Mouse (Mus musculus) embryonic facial prominence, embryonic 14.5 days (tissue): ENCODE results near the gene Fam19a3. TPM values are rescaled to one million over a fixed set of nuclear protein-coding genes. Genes with fewer than 3 reads are reported as not detected.
"Not testable (repeated sequence)": the region's sequence is repeated elsewhere in the genome, so short reads cannot be mapped to it uniquely, and the experiment has no call there.

Experiments used
- ATAC-seq: fragments of 200-750 bp; cut with Nextera tagmentation; 2 replicates; pipeline ENCODE4 v1.8.0; 2017; ENCODE audit warnings: low read depth, moderate number of reproducible peaks, moderate TSS enrichment
- DNase-seq: peaks from one replicate; pipeline ENCODE4 v3.0.0-alpha.2; 2015; ENCODE audit warnings: low spot score
- H3K27ac ChIP-seq: fragments of 300-500 bp; sonication (generic); replicated peaks from 2 replicates; pipeline ENCODE4 v1.5.1; 2014; ENCODE audit warnings: low read depth, mild to moderate bottlenecking, low read length, moderate library complexity
- H3K27me3 ChIP-seq: fragments of 300-500 bp; sonication (generic); replicated peaks from 2 replicates; pipeline ENCODE4 v1.6.1; 2014; ENCODE audit warnings: low read length; ENCODE audit not compliant: control insufficient read depth, insufficient read depth
- H3K36me3 ChIP-seq: fragments of 300-500 bp; sonication (generic); 2 replicates; pipeline ENCODE4 v1.6.1; 2014; ENCODE audit warnings: low read length, mixed read lengths; ENCODE audit not compliant: control insufficient read depth, insufficient read depth
- H3K4me1 ChIP-seq: fragments of 300-500 bp; sonication (generic); 2 replicates; pipeline ENCODE4 v1.6.1; 2014; ENCODE audit warnings: antibody characterized with exemption, low read length; ENCODE audit not compliant: control insufficient read depth, insufficient read depth
- H3K4me2 ChIP-seq: fragments of 300-500 bp; sonication (generic); 2 replicates; pipeline ENCODE4 v1.6.1; 2014; ENCODE audit warnings: low read depth, mild to moderate bottlenecking, low read length, moderate library complexity, mixed read lengths
- H3K4me3 ChIP-seq: fragments of 300-500 bp; sonication (generic); 2 replicates; pipeline ENCODE4 v1.5.1; 2014; ENCODE audit warnings: low read depth, mild to moderate bottlenecking, low read length
- H3K9ac ChIP-seq: fragments of 300-500 bp; sonication (generic); 2 replicates; pipeline ENCODE4 v1.6.1; 2014; ENCODE audit warnings: low read depth, mild to moderate bottlenecking, low read length, moderate library complexity, mixed read lengths
- H3K9me3 ChIP-seq: fragments of 300-500 bp; sonication (generic); 2 replicates; pipeline ENCODE4 v1.6.1; 2016; ENCODE audit warnings: low read length; ENCODE audit not compliant: control insufficient read depth
- WGBS: fragments of 180-500 bp; shearing (Covaris S2); extraction: QIAGEN DNeasy Blood & Tissue Kit; methylation state at CpG from one replicate; pipeline ENCODE4 v1.1.7; 2014; 5-methylcytosine and 5-hydroxymethylcytosine counted together
- polyA plus RNA-seq: library from polyadenylated mRNA; unstranded; fragments of >200 nt; fragmentation: Nextera tagmentation; extraction: Ambion mirVana; gene quantifications from 2 replicates; pipeline ENCODE4 v1.2.1, GENCODE M21; 2014

Gene Fam19a3
- polyA plus RNA-seq, 1 experiment from 2014 or later, result 0.24 TPM

DNA sequence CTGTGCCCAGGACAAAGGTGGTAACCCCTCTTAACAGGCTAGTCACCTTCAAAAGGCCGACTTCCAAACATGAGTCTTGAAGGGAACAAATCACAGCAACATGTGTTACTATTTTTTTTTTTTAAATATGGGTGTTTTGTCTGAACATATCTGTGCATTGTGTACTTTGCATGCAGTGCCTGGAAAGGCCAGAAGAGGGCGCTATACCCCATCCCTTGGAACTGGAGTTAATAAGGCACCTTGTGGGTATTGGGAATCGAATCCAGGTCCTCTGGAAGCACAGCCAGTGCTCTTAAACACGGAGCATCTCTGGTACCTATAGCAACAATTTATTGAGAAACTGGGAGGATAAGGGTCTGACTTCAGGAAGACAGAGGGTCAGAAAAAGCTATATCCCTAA is 16.6 kb downstream of the Fam19a3 start:
- no peak for DNase-seq

DNA sequence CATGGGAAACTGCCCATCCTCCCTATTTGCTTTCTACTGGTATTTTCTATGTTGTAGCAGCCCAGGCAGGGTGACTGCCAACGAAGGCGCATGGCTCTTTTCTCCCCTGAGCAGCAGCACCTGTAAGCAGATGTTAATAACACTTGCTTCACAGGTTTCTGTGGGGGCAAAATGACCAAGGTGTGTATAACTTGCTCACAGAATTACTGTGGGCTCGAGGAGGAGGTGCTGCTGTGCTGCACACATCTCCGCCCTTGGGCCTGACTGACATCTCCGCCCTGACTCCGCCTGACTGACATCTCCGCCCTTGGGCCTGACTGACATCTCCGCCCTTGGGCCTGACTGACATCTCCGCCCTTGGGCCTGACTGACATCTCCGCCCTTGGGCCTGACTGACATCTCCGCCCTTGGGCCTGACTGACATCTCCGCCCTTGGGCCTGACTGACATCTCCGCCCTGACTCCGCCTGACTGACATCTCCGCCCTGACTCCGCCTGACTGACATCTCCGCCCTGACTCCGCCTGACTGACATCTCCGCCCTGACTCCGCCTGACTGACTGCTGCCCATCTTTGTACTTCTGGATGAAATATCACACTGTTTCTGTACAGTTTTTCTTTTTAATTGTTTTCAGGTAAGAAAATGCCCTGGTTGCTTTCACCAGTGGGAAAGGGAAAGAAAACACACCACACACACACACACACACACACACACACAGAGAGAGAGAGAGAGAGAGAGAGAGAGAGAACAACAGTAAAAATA is 19.4 kb downstream of the Fam19a3 start:
- not testable (repeated sequence) for H3K9me3 ChIP-seq, H3K4me2 ChIP-seq, H3K27me3 ChIP-seq, H3K9ac ChIP-seq, ATAC-seq, DNase-seq, H3K27ac ChIP-seq, H3K36me3 ChIP-seq, H3K4me1 ChIP-seq, H3K4me3 ChIP-seq
- WGBS, result 31% methylated on average over 19 of the region's 20 CpGs

More for the DNA sequence above, 16.6 kb downstream of the Fam19a3 start:
- Histone ChIP-seq H3K36me3 (no peaks in the 10 kb centered on the region), H3K4me2 (no peak overlapping the region), H3K4me1 (no peaks in the 10 kb centered on the region), H3K27me3 (no peaks in the 10 kb centered on the region), H3K9ac (no peak overlapping the region), H3K9me3 (no peaks in the 10 kb centered on the region), H3K4me3 (no peak overlapping the region), H3K27ac (no peak overlapping the region)
- no peak for ATAC-seq
- 28% methylated on average over 4 of the region's 4 CpGs for WGBS

DNA sequence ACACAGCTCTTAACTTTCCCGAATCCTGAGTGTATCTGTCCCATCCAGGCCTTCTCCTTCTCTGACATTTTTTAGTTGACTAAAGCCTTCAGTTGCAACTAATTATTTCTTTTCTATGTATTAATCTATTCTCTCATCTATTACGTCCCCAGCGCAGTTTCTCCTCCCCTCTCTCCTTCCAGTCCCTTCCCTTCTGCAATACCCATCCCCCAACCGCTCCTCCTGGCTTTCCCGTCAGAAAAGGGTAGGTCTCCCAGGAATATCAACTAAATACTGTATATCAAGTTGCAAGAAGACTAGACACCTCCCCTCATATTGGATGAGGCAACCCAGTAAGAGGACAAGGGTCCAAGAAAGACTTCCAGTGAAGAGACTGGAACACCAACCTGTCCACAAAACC is 22.8 kb downstream of the Fam19a3 start:
- 11% methylated on average over 5 of the region's 5 CpGs for WGBS
- peak overlapping the region; percentile 33 for H3K4me3 ChIP-seq
- 0 out of 2 replicates have a peak, but pooled peaks cover 3% of the 10 kb centered on the region for H3K27me3 ChIP-seq
- peaks cover 8% of the 10 kb centered on the region; the same call in 1 of the 2 replicates for H3K4me1 ChIP-seq
- DNase-seq (no peak), ATAC-seq (no peak)
- no peaks in the 10 kb centered on the region for H3K9me3 ChIP-seq
- peak overlapping the region; percentile 62 for H3K9ac ChIP-seq
- no peak overlapping the region for H3K27ac ChIP-seq
- H3K4me2 ChIP-seq, result peak overlapping the region; percentile 69
- no peaks in the 10 kb centered on the region for H3K36me3 ChIP-seq

DNA sequence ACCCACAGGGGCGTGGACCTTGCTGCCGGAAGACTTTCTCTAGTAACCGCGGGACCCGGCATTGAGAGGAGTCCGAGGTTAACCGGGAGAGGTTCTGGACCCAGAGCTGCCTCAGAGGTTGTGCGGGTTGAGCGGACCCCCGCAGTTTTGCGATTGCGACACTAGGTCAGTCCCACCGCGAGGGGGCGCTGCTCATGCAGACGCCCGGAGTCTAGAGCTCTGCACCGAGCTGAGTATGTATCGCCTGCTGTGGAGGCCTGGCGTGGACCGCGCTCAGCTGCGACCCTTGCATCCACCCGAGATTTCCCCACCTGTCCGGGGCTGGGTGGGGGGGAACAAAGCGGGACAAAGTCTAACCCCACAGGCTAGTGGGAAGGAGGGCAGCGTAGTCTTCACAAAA is 23.2 kb downstream of the Fam19a3 start:
- Histone ChIP-seq H3K27ac (no peak overlapping the region), H3K4me3 (peak overlapping the region; percentile 33), H3K4me1 (peaks cover 8% of the 10 kb centered on the region; the same call in 1 of the 2 replicates), H3K27me3 (0 out of 2 replicates have a peak, but pooled peaks cover 3% of the 10 kb centered on the region), H3K9ac (peak overlapping the region; percentile 62), H3K4me2 (peak overlapping the region; percentile 69), H3K36me3 (no peaks in the 10 kb centered on the region), H3K9me3 (no peaks in the 10 kb centered on the region)
- peak; percentile 87 for ATAC-seq
- 3% methylated on average over 19 of the region's 27 CpGs for WGBS
- peak; percentile 89 for DNase-seq

DNA sequence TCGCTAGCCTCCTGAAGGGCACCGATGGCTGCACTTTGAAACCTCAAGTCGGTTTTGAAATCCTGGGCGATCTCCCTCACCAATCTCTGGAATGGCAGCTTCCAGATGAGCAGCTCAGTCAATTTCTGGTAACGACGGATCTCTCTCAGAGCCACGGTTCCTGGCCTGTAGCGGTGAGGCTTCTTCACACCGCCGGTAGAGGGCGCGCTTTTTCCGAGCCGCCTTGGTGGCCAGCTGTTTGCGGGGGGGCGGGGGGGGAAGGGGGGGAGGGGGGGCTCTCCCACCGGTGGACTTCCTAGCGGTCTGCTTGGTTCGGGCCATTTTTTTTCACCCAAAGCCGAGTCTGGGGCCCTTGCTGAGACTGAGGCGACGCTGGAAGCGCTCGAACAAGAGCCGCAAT is 28.8 kb downstream of the Fam19a3 start:
- not testable (repeated sequence) for H3K9me3 ChIP-seq, DNase-seq, H3K27ac ChIP-seq, H3K27me3 ChIP-seq, ATAC-seq, H3K4me3 ChIP-seq, H3K36me3 ChIP-seq, H3K4me1 ChIP-seq, H3K9ac ChIP-seq
- 16% methylated on average over 21 of the region's 25 CpGs for WGBS
- H3K4me2 ChIP-seq, result peak overlapping the region; percentile 35

DNA sequence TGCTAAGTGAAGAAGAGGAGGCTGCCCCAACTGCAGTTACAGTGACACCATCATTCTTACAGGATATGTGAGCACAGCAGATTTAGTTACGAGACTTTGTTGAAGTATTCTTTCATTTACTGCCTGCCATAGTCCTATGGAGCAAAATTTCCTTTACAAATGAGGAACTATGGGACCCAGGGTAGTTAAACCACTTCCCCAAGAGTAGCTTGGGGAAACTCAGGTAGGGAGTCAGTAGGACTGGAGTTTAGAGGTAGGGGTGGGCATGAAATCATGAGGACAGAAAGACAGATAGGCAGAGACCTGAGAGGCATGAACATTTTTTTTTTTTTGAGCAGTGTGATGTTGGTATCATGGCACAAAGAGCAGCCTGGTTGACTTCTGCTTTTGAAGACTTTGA is 37.8 kb downstream of the Fam19a3 start:
- ATAC-seq, result no peak
- Histone ChIP-seq H3K4me3 (no peak overlapping the region), H3K4me2 (no peak overlapping the region), H3K9ac (no peak overlapping the region), H3K36me3 (no peaks in the 10 kb centered on the region), H3K4me1 (no peaks in the 10 kb centered on the region), H3K27me3 (no peaks in the 10 kb centered on the region), H3K27ac (no peak overlapping the region), H3K9me3 (no peaks in the 10 kb centered on the region)
- DNase-seq, result no peak
- 79% methylated on average over 1 of the region's 1 CpGs for WGBS

DNA sequence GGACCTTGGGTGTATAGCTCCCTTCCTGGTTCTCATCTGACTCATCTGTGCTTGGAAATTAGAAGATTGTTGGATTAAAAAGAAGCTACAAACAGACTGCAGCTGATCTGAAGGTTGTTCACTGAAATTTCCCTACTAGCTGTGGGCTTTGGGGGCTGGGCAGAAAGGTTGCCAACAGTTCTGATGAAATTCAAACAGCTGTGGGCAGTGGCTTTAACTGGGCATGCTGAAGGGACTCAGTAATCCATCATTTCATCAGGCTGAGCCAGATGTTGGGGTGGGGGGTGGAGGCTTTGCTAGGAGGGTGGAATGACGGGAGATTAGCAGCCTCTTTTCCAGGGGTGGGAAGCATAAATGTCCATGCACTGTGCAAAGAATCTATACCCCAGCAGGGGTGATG is 38.5 kb downstream of the Fam19a3 start:
- 25% methylated on average over 1 of the region's 1 CpGs for WGBS
- Histone ChIP-seq H3K4me1 (no peaks in the 10 kb centered on the region), H3K9ac (no peak overlapping the region), H3K27me3 (no peaks in the 10 kb centered on the region), H3K27ac (no peak overlapping the region), H3K4me2 (no peak overlapping the region), H3K9me3 (no peaks in the 10 kb centered on the region), H3K4me3 (no peak overlapping the region), H3K36me3 (no peaks in the 10 kb centered on the region)
- ATAC-seq (no peak), DNase-seq (peak; percentile 10)

DNA sequence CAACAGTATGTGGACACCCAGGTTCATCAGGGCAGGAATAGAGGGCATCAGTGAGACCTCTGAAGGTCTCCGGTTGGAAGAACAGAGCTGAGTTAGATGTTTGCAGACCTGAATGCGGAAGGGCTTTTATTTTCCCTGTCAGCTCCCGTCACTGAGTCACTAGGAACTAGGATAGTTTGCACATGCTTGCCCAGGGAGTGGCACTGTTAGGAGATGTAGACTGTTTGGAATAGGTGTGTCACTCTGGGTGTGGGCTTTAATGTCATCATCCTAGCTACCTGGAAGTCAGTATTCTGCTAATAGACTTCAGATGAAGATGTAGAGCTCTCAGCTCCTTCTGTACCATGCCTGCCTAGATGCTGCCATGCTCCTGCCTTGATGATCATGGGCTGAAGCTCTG is 39.7 kb downstream of the Fam19a3 start:
- DNase-seq (no peak), ATAC-seq (no peak)
- Histone ChIP-seq H3K27me3 (no peaks in the 10 kb centered on the region), H3K9ac (no peak overlapping the region), H3K27ac (no peak overlapping the region), H3K36me3 (no peaks in the 10 kb centered on the region), H3K9me3 (no peaks in the 10 kb centered on the region), H3K4me2 (no peak overlapping the region), H3K4me3 (no peak overlapping the region), H3K4me1 (no peaks in the 10 kb centered on the region)
- WGBS, result 89% methylated on average over 3 of the region's 3 CpGs

DNA sequence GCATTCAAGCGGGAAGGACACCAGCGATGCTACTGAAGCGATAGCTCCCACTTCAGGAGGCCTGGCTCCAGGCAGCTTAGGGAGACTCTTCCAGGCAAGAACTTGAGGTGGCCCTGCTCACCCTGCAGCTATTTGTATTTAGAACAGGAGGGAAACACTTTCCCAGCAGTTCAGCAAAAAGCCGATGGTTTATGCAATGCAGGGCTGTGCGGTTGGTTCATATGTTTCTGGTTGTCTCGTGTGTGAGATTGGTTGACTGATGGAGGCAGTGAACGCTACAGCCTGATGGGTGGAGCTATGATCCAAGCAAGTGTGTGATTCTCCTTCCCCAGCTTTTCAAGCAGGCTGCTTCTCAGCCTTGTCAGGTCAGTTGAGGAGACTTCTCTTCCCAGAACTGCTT is 47.0 kb downstream of the Fam19a3 start:
- Histone ChIP-seq H3K4me3 (no peak overlapping the region), H3K36me3 (no peaks in the 10 kb centered on the region), H3K9me3 (no peaks in the 10 kb centered on the region), H3K4me1 (no peaks in the 10 kb centered on the region), H3K9ac (no peak overlapping the region), H3K27me3 (no peaks in the 10 kb centered on the region), H3K4me2 (no peak overlapping the region; the same call in 1 of the 2 replicates), H3K27ac (no peak overlapping the region; the same call in 1 of the 2 replicates)
- peak; percentile 44 for DNase-seq
- 33% methylated on average over 7 of the region's 7 CpGs for WGBS
- ATAC-seq, result no peak
